Mouse (Mus musculus) lung, postnatal 0 days (tissue): Measurements from ENCODE around the gene Mrpl48.

Experiments used
- CTCF ChIP-seq: IDR thresholded peaks from 2 replicates; pipeline ENCODE4 v1.5.1; 2016; ENCODE audit warnings: antibody characterized with exemption, mild to moderate bottlenecking
- EP300 ChIP-seq: IDR thresholded peaks from 2 replicates; pipeline ENCODE4 v1.6.1; 2016; ENCODE audit warnings: antibody characterized with exemption, mild to moderate bottlenecking, control low read depth

DNA sequence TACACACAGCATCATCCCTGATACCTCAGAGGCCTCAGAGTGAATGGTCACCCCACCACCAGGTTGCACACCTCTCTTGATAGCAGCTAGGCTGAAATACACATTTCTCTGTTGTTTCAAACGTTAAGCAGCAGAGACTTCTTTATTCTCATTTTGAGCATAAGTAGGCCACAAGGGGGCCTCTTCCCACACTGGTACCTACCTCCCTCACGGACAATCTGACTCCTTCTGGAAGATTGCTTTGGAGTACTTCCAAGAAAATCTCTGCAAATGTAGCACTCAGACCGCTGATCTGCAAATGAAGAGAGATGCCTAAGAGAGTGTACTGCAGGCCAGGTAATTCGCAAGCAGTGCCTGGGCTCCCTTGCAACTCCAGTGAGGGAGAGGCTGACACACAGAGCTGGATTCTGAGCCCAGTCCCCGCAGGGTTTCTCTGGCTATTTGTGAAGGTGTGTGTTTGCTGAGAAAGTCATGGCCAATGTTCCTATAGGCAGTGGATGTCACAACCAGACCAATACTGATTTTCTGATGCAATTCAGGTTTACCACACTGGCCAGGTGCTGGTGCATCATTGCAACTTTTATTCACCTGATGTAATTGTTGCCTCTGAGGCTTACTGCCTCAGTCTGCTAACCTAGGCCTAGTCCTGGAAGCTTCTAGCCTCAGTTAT lies 57.6 kb downstream of the Mrpl48 start:
- TF ChIP-seq CTCF: peak; percentile 51
- no peak for TF ChIP-seq EP300
